Mouse (Mus musculus): ENCODE results near the gene Etv3. TPM values are rescaled to one million over a fixed set of nuclear protein-coding genes. Genes with fewer than 3 reads are reported as not detected.

Etv3 gene
- polyA plus RNA-seq, 1 experiment from 2014 or later, result 10.4 TPM

DNA sequence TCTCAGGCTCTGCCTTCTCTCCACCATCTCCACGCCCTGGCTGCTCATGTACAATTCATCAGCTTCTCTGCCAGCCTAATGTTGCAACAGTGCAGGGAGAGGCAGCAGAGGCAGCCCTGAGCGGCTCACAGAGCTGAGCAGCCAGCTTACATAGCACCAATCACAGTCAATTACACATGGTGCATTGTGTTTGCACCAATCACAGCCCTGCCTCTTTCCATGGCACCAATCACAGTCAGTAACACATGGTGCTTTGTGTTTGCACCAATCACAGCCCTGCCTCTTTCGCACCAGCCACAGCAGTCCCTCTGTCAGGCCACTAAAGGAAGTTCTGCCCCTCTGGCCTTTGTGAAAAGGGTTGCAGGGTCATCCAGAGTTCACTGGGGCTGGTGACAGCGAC, 40.9 kb downstream of the Etv3 start:
- no peaks in the 10 kb centered on the region for H3K9me3 ChIP-seq
- H3K4me3 ChIP-seq, result peak overlapping the region; percentile 37
- ATAC-seq (ENCODE audit: low FRiP score, low read depth), result peak; percentile 100

DNA sequence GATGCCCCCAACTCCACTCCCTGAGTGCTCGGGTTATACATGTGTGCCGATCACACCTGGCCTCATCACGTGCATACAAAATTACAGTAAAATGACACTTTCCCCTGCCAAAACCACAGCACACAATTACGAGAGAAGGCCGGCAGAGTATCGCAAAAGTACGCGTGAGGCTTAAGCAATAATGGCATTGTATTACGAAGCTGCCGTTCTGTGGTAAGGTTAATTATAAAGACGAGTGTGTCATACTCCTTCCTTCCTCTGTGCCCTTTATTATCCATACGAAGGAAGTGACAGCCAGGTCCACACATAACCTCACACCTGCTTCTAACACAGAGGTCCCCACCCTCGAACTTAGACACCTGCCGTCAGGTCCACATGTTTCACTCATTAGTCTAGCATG, 42.3 kb downstream of the Etv3 start:
- 92% methylated on average over 14 of the region's 14 CpGs for WGBS
- no peak overlapping the region for H3K4me2 ChIP-seq
- ATAC-seq (ENCODE audit: low FRiP score, low read depth), result no peak
- no peaks in the 10 kb centered on the region for H3K36me3 ChIP-seq
- H3K27me3 ChIP-seq, result no peaks in the 10 kb centered on the region
- no peak overlapping the region for H3K4me3 ChIP-seq
- no peak overlapping the region for H3K9ac ChIP-seq
- H3K9me3 ChIP-seq, result no peaks in the 10 kb centered on the region
- H3K27ac ChIP-seq (replicated peaks), result no peak overlapping the region
- H3K4me1 ChIP-seq (replicated peaks), result peaks cover 13% of the 10 kb centered on the region

More for the DNA sequence above, 40.9 kb downstream of the Etv3 start:
- Histone ChIP-seq H3K27ac (replicated peaks) (peak overlapping the region; percentile 95), H3K36me3 (no peaks in the 10 kb centered on the region), H3K27me3 (no peaks in the 10 kb centered on the region), H3K4me1 (replicated peaks) (peaks cover 13% of the 10 kb centered on the region), H3K4me2 (peak overlapping the region; percentile 58), H3K9ac (peak overlapping the region; percentile 42)
- WGBS, result 4% methylated on average over 4 of the region's 4 CpGs

DNA sequence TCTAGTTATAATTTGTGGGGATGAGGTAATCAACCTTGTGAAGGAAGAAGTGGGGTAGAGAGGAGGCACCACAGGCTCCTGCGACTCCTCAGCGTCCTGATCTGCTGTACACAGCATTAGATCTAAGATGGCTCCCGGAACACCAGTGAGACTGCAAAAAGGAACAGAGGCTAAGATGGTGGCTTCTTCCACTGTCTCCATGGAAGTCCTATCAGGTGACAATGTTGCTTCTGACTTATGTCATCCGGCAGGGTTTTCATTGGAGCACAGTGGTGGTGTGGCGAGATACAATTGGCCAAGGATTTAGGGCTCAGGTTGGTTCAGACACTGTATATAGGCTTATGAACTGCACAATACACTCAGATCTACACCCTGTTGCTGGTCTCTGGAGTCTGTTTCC, 43.5 kb downstream of the Etv3 start:
- Histone ChIP-seq H3K27me3 (no peaks in the 10 kb centered on the region), H3K9me3 (no peaks in the 10 kb centered on the region), H3K36me3 (no peaks in the 10 kb centered on the region), H3K27ac (replicated peaks) (no peak overlapping the region), H3K4me2 (no peak overlapping the region), H3K4me1 (replicated peaks) (peaks cover 13% of the 10 kb centered on the region), H3K9ac (no peak overlapping the region), H3K4me3 (no peak overlapping the region)
- WGBS, result 99% methylated on average over 5 of the region's 5 CpGs
- ATAC-seq (ENCODE audit: low FRiP score, low read depth), result no peak

DNA sequence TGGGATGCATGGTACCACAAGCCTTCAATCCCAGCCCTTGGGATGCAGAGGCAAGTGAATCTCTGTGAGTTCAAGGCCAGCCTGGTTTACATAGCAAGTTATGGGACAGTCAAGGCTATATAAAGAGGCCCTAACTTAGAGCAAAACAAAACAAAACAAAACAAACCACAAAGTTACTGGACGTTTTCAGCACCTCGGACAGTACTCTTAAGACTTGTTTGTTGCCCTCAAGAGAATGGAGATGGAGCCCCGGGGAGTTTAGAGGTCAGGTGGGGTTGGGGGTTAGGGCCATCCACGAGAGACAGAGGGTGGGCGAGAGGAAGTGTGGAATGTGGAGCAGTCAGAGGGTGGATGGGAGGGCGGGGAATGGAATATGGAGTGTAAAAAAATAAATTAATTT, 50.6 kb downstream of the Etv3 start:
- WGBS, result 39% methylated on average over 6 of the region's 6 CpGs
- no peaks in the 10 kb centered on the region for H3K36me3 ChIP-seq
- no peak for ATAC-seq (ENCODE audit: low FRiP score, low read depth)
- no peak overlapping the region for H3K4me3 ChIP-seq
- H3K27me3 ChIP-seq, result no peaks in the 10 kb centered on the region
- H3K4me1 ChIP-seq (replicated peaks), result no peaks in the 10 kb centered on the region
- H3K9ac ChIP-seq, result no peak overlapping the region
- no peaks in the 10 kb centered on the region for H3K9me3 ChIP-seq
- no peak overlapping the region for H3K27ac ChIP-seq (replicated peaks)
- H3K4me2 ChIP-seq, result no peak overlapping the region

DNA sequence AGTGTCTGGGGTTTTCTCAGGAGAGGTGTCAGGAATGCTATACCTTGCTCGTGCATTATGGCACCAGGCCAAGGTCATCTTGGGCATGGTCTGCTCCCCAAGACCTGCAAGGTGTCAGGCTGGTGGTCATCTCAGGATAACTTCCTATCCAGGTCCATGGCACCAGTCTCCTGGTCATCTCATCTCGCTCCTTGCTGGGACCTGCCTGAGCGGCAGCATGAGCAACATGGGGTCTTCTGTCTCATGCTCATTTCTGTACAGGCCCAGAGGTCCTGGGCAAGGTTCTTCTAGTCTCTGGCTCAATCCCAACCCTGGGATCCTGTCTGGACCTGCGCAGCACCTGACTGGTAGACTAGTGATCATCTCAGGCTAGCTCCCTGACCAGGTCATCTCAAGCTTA, 57.1 kb downstream of the Etv3 start:
- H3K4me1 ChIP-seq (replicated peaks), result no peaks in the 10 kb centered on the region
- H3K4me3 ChIP-seq, result no peak overlapping the region
- no peaks in the 10 kb centered on the region for H3K36me3 ChIP-seq
- H3K4me2 ChIP-seq, result no peak overlapping the region
- no peaks in the 10 kb centered on the region for H3K27me3 ChIP-seq
- no peak overlapping the region for H3K9ac ChIP-seq
- no peak overlapping the region for H3K27ac ChIP-seq (replicated peaks)
- WGBS, result 92% methylated on average over 4 of the region's 4 CpGs
- ATAC-seq (ENCODE audit: low FRiP score, low read depth), result no peak
- H3K9me3 ChIP-seq, result no peaks in the 10 kb centered on the region

Other genes with a start within 250 kb of the Etv3 start
- 0.14 and 0.30 TPM in 2 replicates for gene Cd5l, start 167.5 kb upstream of the Etv3 start, polyA plus RNA-seq (2015; fragmentation: Nextera tagmentation; extraction: Ambion mirVana)
- 0.13 and 0.17 TPM in 2 replicates for gene Fcrl1, start 149.0 kb upstream of the Etv3 start, polyA plus RNA-seq (2015; fragmentation: Nextera tagmentation; extraction: Ambion mirVana)
- not detected in 2 replicates for gene Fcrl5, start 89.6 kb upstream of the Etv3 start, polyA plus RNA-seq (2015; fragmentation: Nextera tagmentation; extraction: Ambion mirVana)
- 22.0 and 23.7 TPM in 2 replicates for gene Arhgef11, start 92.2 kb downstream of the Etv3 start, polyA plus RNA-seq (2015; fragmentation: Nextera tagmentation; extraction: Ambion mirVana)
- 0.39 and 0.49 TPM in 2 replicates for gene Lrrc71, start 223.2 kb downstream of the Etv3 start, polyA plus RNA-seq (2015; fragmentation: Nextera tagmentation; extraction: Ambion mirVana)